Mouse (Mus musculus): ENCODE data around the gene Pacsin2. TPM values are rescaled to one million over a fixed set of nuclear protein-coding genes. Genes with fewer than 3 reads are reported as not detected.

Pacsin2 gene
- polyA plus RNA-seq, 1 experiment from 2014 or later: 26.9 TPM

GRCm38 (mm10) chr15:83482645-83483224 is 18.3 kb upstream of the Pacsin2 start:
- Histone ChIP-seq H3K9ac (ENCODE audit: low read depth, low read length) (no peak overlapping the region), H3K4me1 (ENCODE audit: control insufficient read depth, insufficient read depth, low read depth, low read length) (no peaks in the 10 kb centered on the region), H3K27me3 (replicated peaks; ENCODE audit: control insufficient read depth, insufficient read depth, low read length) (no peaks in the 10 kb centered on the region), H3K4me2 (ENCODE audit: low read length) (no peak overlapping the region), H3K4me3 (ENCODE audit: low read length) (no peak overlapping the region), H3K9me3 (ENCODE audit: control insufficient read depth, low read length) (no peaks in the 10 kb centered on the region), H3K27ac (ENCODE audit: low read depth, low read length) (no peak overlapping the region), H3K36me3 (ENCODE audit: control insufficient read depth, insufficient read depth, low read length) (peaks cover 16% of the 10 kb centered on the region)
- 64% methylated on average over 8 of the region's 8 CpGs for WGBS
- no peak for ATAC-seq

DNA sequence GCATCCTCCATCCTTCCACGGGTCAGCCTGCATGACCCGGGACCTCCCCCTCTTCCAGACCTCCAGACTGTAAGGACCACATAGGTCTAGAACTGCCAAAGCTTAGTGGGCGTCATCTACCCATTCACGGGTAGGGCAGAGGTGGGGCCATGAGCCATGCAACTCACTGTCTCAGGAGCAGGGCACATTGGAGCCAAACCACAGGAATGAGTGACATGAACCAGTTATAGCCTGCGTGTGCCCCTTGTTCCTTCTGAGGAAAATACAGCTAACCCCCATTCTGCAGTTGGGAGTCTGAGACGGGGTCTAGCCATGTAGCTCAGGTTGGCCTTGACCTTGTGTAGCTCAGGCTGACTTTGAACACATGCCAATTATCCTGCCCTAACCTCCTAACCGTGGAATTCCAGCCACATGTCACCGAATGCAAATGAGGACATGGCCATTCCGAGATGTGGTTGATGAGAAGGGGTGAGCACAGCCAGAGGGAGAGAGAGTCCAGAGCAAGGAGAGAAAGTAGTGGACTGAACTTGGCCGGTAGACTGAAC is 16.9 kb upstream of the Pacsin2 start:
- H3K27me3 ChIP-seq (replicated peaks; ENCODE audit: control insufficient read depth, insufficient read depth, low read length): no peaks in the 10 kb centered on the region
- no peaks in the 10 kb centered on the region for H3K4me1 ChIP-seq (ENCODE audit: control insufficient read depth, insufficient read depth, low read depth, low read length)
- H3K4me2 ChIP-seq (ENCODE audit: low read length): no peak overlapping the region
- H3K27ac ChIP-seq (ENCODE audit: low read depth, low read length): no peak overlapping the region
- WGBS: 73% methylated on average over 10 of the region's 10 CpGs
- no peaks in the 10 kb centered on the region for H3K9me3 ChIP-seq (ENCODE audit: control insufficient read depth, low read length)
- no peak overlapping the region for H3K9ac ChIP-seq (ENCODE audit: low read depth, low read length)
- peaks cover 9% of the 10 kb centered on the region for H3K36me3 ChIP-seq (ENCODE audit: control insufficient read depth, insufficient read depth, low read length)
- no peak overlapping the region for H3K4me3 ChIP-seq (ENCODE audit: low read length)
- ATAC-seq: no peak

- WGBS: 82% methylated on average over 4 of the region's 4 CpGs
- H3K9ac ChIP-seq (ENCODE audit: low read depth, low read length): no peak overlapping the region
- no peaks in the 10 kb centered on the region for H3K27me3 ChIP-seq (replicated peaks; ENCODE audit: control insufficient read depth, insufficient read depth, low read length)
- no peak overlapping the region for H3K27ac ChIP-seq (ENCODE audit: low read depth, low read length)
- H3K4me1 ChIP-seq (ENCODE audit: control insufficient read depth, insufficient read depth, low read depth, low read length): no peaks in the 10 kb centered on the region
- H3K4me2 ChIP-seq (ENCODE audit: low read length): no peak overlapping the region
- no peaks in the 10 kb centered on the region for H3K9me3 ChIP-seq (ENCODE audit: control insufficient read depth, low read length)
- no peak for ATAC-seq
- H3K4me3 ChIP-seq (ENCODE audit: low read length): no peak overlapping the region
- peaks cover 5% of the 10 kb centered on the region for H3K36me3 ChIP-seq (ENCODE audit: control insufficient read depth, insufficient read depth, low read length)
Measured at GRCm38 (mm10) chr15:83479818-83480217, 15.4 kb upstream of the Pacsin2 start.

GRCm38 (mm10) chr15:83478096-83478495 is 13.7 kb upstream of the Pacsin2 start:
- no peak overlapping the region for H3K9ac ChIP-seq (ENCODE audit: low read depth, low read length)
- H3K4me2 ChIP-seq (ENCODE audit: low read length): no peak overlapping the region
- H3K4me1 ChIP-seq (ENCODE audit: control insufficient read depth, insufficient read depth, low read depth, low read length): no peaks in the 10 kb centered on the region
- H3K9me3 ChIP-seq (ENCODE audit: control insufficient read depth, low read length): no peaks in the 10 kb centered on the region
- no peak for ATAC-seq
- no peaks in the 10 kb centered on the region for H3K27me3 ChIP-seq (replicated peaks; ENCODE audit: control insufficient read depth, insufficient read depth, low read length)
- WGBS: 71% methylated on average over 3 of the region's 3 CpGs
- H3K4me3 ChIP-seq (ENCODE audit: low read length): no peak overlapping the region
- no peaks in the 10 kb centered on the region; the same call in 1 of the 2 replicates for H3K36me3 ChIP-seq (ENCODE audit: control insufficient read depth, insufficient read depth, low read length)
- no peak overlapping the region for H3K27ac ChIP-seq (ENCODE audit: low read depth, low read length)

DNA sequence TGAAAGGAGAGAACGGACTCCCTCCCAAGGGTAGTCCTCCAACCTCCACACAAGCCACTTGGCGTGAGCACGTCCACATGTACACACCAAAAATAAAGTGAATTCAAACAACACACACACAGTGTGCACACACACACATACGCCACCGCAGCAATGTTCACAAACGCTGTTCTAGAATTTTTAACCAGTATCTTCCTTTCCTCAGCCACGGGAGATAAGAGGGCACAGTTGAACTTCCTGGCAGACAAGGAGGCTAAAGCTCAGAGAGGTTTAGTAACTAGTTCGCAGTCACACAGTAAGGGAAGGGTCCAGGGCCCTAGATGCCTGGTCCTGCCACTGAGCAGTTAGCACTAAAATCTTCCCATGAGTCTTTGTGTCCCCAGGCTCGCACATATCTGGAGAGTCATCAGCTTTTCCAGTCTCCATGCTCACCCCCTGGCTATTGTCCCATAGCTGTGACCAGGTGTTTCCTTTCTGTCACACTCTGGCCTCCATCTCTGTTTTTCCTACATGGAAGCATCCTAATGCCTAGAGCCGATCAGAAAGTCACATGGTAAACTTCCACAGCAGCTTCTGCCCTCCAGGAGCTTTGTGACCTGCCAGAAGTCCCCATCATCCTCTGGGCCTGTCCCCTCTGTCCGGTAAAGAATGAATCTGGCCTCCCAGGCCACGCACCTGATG is 12.3 kb upstream of the Pacsin2 start:
- Histone ChIP-seq H3K36me3 (ENCODE audit: control insufficient read depth, insufficient read depth, low read length) (no peaks in the 10 kb centered on the region), H3K27ac (ENCODE audit: low read depth, low read length) (no peak overlapping the region), H3K27me3 (replicated peaks; ENCODE audit: control insufficient read depth, insufficient read depth, low read length) (no peaks in the 10 kb centered on the region), H3K4me2 (ENCODE audit: low read length) (no peak overlapping the region), H3K9me3 (ENCODE audit: control insufficient read depth, low read length) (no peaks in the 10 kb centered on the region), H3K4me3 (ENCODE audit: low read length) (no peak overlapping the region), H3K4me1 (ENCODE audit: control insufficient read depth, insufficient read depth, low read depth, low read length) (no peaks in the 10 kb centered on the region), H3K9ac (ENCODE audit: low read depth, low read length) (no peak overlapping the region)
- ATAC-seq: no peak
- WGBS: 87% methylated on average over 12 of the region's 12 CpGs

DNA sequence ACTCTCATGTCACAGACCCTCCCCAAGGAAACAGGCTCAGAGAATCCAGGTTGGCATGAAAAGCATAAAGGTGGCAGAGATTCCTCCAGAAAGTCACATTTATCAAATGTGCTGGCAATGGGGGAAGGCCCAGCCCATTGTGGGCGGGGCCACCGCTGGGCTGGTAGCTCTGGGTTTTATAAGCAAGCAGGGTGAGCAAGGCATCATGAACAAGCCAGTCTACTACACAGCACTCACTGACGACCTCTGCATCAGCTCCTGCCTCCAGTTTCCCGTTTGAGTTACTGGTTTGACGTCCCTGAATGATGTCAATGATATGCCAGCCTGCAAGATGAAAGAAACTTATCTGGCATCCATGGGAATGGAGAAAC is 10.0 kb upstream of the Pacsin2 start:
- WGBS: 38% methylated on average over 5 of the region's 5 CpGs
- H3K27ac ChIP-seq (ENCODE audit: low read depth, low read length): no peak overlapping the region
- no peak for ATAC-seq
- no peaks in the 10 kb centered on the region for H3K9me3 ChIP-seq (ENCODE audit: control insufficient read depth, low read length)
- peaks cover 2% of the 10 kb centered on the region; the same call in 1 of the 2 replicates for H3K4me1 ChIP-seq (ENCODE audit: control insufficient read depth, insufficient read depth, low read depth, low read length)
- H3K4me2 ChIP-seq (ENCODE audit: low read length): no peak overlapping the region
- no peaks in the 10 kb centered on the region for H3K36me3 ChIP-seq (ENCODE audit: control insufficient read depth, insufficient read depth, low read length)
- H3K9ac ChIP-seq (ENCODE audit: low read depth, low read length): no peak overlapping the region; the same call in 1 of the 2 replicates
- H3K27me3 ChIP-seq (replicated peaks; ENCODE audit: control insufficient read depth, insufficient read depth, low read length): no peaks in the 10 kb centered on the region
- H3K4me3 ChIP-seq (ENCODE audit: low read length): no peak overlapping the region

DNA sequence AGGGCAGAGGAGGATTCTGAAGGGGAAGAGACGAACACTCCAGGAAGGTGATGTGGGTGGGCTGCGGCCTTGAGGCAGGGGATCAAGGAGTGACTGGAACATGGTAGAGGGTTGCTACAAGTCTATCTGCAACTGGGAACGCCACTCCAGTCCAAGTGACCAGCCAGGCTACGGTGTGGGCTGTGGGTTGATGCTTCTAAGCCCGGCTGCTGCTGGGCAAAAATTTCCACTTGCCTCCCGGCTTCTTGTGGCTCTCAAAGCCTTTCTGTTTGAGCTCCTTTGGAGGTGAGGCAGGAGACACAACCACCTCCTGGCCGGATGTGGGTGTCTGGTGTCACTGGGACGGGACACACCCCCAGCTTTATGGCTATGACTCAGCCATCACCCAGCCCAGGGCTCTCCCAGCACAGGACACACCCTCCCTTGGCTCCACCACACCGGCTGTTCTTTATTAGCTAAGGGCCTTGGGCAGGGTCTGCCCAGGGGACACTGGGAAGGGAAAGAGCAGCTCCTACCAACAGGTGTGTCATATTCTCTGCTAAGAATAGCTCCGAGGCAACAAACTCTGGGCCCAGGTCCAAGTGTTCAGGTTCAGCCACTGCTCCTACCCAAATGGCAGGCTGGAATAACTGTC is 9.5 kb upstream of the Pacsin2 start:
- H3K9ac ChIP-seq (ENCODE audit: low read depth, low read length): no peak overlapping the region
- WGBS: 72% methylated on average over 9 of the region's 10 CpGs
- ATAC-seq: no peak

GRCm38 (mm10) chr15:83473251-83473650 is 8.8 kb upstream of the Pacsin2 start:
- ATAC-seq: no peak
- Histone ChIP-seq H3K4me1 (ENCODE audit: control insufficient read depth, insufficient read depth, low read depth, low read length) (peaks cover 2% of the 10 kb centered on the region; the same call in 1 of the 2 replicates), H3K27me3 (replicated peaks; ENCODE audit: control insufficient read depth, insufficient read depth, low read length) (no peaks in the 10 kb centered on the region), H3K27ac (ENCODE audit: low read depth, low read length) (no peak overlapping the region), H3K4me3 (ENCODE audit: low read length) (no peak overlapping the region), H3K36me3 (ENCODE audit: control insufficient read depth, insufficient read depth, low read length) (no peaks in the 10 kb centered on the region), H3K4me2 (ENCODE audit: low read length) (no peak overlapping the region), H3K9me3 (ENCODE audit: control insufficient read depth, low read length) (no peaks in the 10 kb centered on the region), H3K9ac (ENCODE audit: low read depth, low read length) (no peak overlapping the region)
- 96% methylated on average over 1 of the region's 1 CpGs for WGBS

More for the DNA sequence above, 9.5 kb upstream of the Pacsin2 start:
- no peaks in the 10 kb centered on the region for H3K36me3 ChIP-seq (ENCODE audit: control insufficient read depth, insufficient read depth, low read length)
- H3K9me3 ChIP-seq (ENCODE audit: control insufficient read depth, low read length): no peaks in the 10 kb centered on the region
- peaks cover 2% of the 10 kb centered on the region; the same call in 1 of the 2 replicates for H3K4me1 ChIP-seq (ENCODE audit: control insufficient read depth, insufficient read depth, low read depth, low read length)
- H3K4me2 ChIP-seq (ENCODE audit: low read length): no peak overlapping the region
- H3K4me3 ChIP-seq (ENCODE audit: low read length): no peak overlapping the region
- no peak overlapping the region for H3K27ac ChIP-seq (ENCODE audit: low read depth, low read length)
- H3K27me3 ChIP-seq (replicated peaks; ENCODE audit: control insufficient read depth, insufficient read depth, low read length): no peaks in the 10 kb centered on the region

- Histone ChIP-seq H3K27ac (ENCODE audit: low read depth, low read length) (no peak overlapping the region), H3K4me3 (ENCODE audit: low read length) (no peak overlapping the region), H3K9ac (ENCODE audit: low read depth, low read length) (no peak overlapping the region), H3K4me1 (ENCODE audit: control insufficient read depth, insufficient read depth, low read depth, low read length) (peaks cover 2% of the 10 kb centered on the region; the same call in 1 of the 2 replicates), H3K27me3 (replicated peaks; ENCODE audit: control insufficient read depth, insufficient read depth, low read length) (no peaks in the 10 kb centered on the region), H3K36me3 (ENCODE audit: control insufficient read depth, insufficient read depth, low read length) (no peaks in the 10 kb centered on the region), H3K9me3 (ENCODE audit: control insufficient read depth, low read length) (no peaks in the 10 kb centered on the region), H3K4me2 (ENCODE audit: low read length) (no peak overlapping the region)
- WGBS: 61% methylated on average over 7 of the region's 7 CpGs
- peak; percentile 79 for ATAC-seq
Measured at GRCm38 (mm10) chr15:83471476-83471875, 7.1 kb upstream of the Pacsin2 start.
